Mouse (Mus musculus): ENCODE data around the gene Pcare. TPM values are rescaled to one million over a fixed set of nuclear protein-coding genes. Genes with fewer than 3 reads are reported as not detected.
"Not testable (repeated sequence)": the region's sequence is repeated elsewhere in the genome, so short reads cannot be mapped to it uniquely, and the experiment has no call there.

Pcare gene
- polyA plus RNA-seq, 1 experiment from 2014 or later, result not detected

DNA sequence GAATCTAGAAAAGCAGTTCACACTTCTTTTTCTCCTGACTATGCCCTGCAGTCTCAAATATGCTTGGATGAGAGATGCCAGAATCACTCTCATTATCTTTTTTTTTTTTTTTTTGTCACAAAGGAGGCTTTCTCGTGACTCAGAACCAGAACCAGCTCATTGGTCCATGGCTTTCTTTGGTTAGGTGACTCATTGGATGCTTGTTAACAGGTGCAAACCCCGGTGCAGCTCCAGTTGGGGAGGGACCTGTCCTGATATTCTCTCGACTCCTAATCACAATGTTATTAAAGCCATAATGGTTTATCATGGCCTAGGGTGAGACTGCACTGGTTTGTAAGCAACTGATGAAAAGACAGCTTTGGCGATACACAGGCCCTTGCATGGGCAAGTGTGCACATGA lies 21.5 kb upstream of the Pcare start:
- H3K9me3 ChIP-seq, result 0 out of 2 replicates have a peak, but pooled peaks cover 9% of the 10 kb centered on the region
- no peak for ATAC-seq (replicated peaks)
- no peak overlapping the region for H3K4me2 ChIP-seq (replicated peaks)
- WGBS, result 62% methylated on average over 4 of the region's 4 CpGs
- H3K36me3 ChIP-seq, result no peaks in the 10 kb centered on the region
- H3K9ac ChIP-seq (replicated peaks), result no peak overlapping the region
- H3K4me3 ChIP-seq, result no peak overlapping the region
- H3K4me1 ChIP-seq, result peaks cover 9% of the 10 kb centered on the region; the same call in 1 of the 2 replicates
- H3K27ac ChIP-seq (replicated peaks), result no peak overlapping the region
- no peaks in the 10 kb centered on the region for H3K27me3 ChIP-seq

DNA sequence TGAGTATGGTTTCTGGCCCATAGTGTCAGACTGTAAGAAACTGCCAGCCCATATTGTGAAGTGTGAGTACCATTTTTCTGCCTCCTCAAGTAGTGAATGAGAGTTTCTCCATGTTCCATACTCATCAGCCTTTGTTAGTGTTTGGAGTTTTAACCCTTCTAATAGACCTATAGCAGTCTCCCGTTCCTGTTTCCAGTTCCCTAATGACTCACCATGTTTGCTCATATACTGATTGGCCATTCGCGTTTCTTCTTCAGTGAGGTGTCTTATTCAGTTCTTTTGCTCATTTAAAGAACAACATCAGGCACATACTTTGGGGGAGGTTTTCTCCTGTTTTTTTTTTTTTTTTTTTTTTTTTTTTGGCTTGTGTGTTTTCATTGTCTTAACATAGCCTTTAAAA lies 18.0 kb upstream of the Pcare start:
- Histone ChIP-seq H3K9me3 (no peaks in the 10 kb centered on the region), H3K27me3 (no peaks in the 10 kb centered on the region), H3K4me1 (peaks cover 9% of the 10 kb centered on the region; the same call in 1 of the 2 replicates), H3K36me3 (no peaks in the 10 kb centered on the region), H3K4me2 (replicated peaks) (no peak overlapping the region), H3K4me3 (no peak overlapping the region), H3K9ac (replicated peaks) (no peak overlapping the region), H3K27ac (replicated peaks) (no peak overlapping the region)
- ATAC-seq (replicated peaks), result no peak
- WGBS, result 84% methylated on average over 3 of the region's 3 CpGs

DNA sequence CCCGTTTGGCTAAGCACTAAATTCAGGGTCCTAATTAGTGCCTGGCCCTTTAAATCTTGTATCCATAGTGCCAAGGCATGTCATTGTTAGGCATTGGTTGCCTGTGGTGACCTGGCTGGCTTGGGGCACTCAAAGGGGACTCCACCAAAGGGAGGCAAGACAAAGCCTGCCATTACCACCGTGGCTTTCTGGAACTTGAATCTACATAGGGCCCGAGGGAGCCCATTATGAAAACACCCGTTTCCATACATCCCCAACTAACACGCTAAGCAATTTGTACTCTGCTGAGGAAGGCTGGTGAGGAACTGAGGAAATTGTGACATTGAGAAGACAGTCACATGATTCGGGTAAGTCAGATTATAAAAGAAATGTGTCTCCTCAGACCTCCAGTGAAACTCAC lies 16.9 kb upstream of the Pcare start:
- Histone ChIP-seq H3K27ac (replicated peaks) (no peak overlapping the region), H3K27me3 (no peaks in the 10 kb centered on the region), H3K9me3 (no peaks in the 10 kb centered on the region), H3K4me3 (no peak overlapping the region), H3K9ac (replicated peaks) (no peak overlapping the region), H3K36me3 (no peaks in the 10 kb centered on the region), H3K4me1 (peaks cover 9% of the 10 kb centered on the region; the same call in 1 of the 2 replicates), H3K4me2 (replicated peaks) (no peak overlapping the region)
- 5% methylated on average over 6 of the region's 6 CpGs for WGBS
- peak; percentile 57; the same call in 1 of the 2 replicates for ATAC-seq (replicated peaks)

DNA sequence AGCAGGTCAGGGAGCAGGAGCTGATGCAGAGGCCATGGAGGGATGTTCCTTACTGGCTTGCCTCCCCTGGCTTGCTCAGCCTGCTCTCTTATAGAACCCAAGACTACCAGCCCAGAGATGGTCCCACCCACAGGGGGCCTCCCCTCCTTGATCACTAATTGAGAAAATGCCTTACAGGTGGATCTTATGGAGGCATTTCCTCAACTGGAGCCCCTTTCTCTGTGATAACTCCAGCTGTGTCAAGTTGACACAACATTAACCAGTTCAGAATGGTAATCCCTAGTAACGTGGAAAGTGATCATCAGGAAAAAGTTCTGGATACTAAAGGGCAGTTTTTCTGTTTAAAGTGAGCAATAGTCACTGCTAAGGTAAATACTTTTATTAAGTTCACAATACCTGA lies 15.5 kb upstream of the Pcare start, which contains the start of gene Clip4:
Clip4 (plus strand) TSS at position 301 of the 400 bp plus-strand sequence.
- H3K4me1 ChIP-seq; H3K4me2 ChIP-seq (replicated peaks); H3K36me3 ChIP-seq; H3K4me3 ChIP-seq; H3K9ac ChIP-seq (replicated peaks); H3K27me3 ChIP-seq; H3K9me3 ChIP-seq; H3K27ac ChIP-seq (replicated peaks); ATAC-seq (replicated peaks): not testable (repeated sequence)
- 86% methylated on average over 1 of the region's 1 CpGs for whole genome bisulfite sequencing

DNA sequence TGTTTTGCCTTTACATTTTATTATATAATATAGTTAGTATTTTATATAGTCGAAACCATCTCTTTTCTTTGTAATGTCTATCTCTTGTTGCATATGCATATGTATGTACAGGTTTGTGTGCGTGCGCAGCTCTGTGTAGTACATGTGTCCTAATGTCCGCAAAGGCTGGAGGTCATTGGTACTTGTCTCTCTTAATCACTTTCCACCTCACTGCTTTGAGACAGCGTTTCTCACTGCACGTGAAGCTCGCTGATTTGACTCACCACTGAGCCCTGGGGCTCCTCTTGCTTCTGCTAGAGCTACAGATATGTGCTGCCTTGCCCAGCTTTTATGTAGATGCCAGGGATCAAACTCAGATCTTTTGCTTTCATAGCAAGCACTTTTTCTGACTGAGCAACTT lies 7.8 kb upstream of the Pcare start:
- Histone ChIP-seq H3K9me3 (no peaks in the 10 kb centered on the region), H3K4me2 (replicated peaks) (no peak overlapping the region), H3K36me3 (no peaks in the 10 kb centered on the region), H3K27me3 (no peaks in the 10 kb centered on the region), H3K4me3 (no peak overlapping the region), H3K27ac (replicated peaks) (no peak overlapping the region), H3K9ac (replicated peaks) (no peak overlapping the region), H3K4me1 (no peaks in the 10 kb centered on the region)
- WGBS, result 71% methylated on average over 7 of the region's 7 CpGs
- no peak for ATAC-seq (replicated peaks)

DNA sequence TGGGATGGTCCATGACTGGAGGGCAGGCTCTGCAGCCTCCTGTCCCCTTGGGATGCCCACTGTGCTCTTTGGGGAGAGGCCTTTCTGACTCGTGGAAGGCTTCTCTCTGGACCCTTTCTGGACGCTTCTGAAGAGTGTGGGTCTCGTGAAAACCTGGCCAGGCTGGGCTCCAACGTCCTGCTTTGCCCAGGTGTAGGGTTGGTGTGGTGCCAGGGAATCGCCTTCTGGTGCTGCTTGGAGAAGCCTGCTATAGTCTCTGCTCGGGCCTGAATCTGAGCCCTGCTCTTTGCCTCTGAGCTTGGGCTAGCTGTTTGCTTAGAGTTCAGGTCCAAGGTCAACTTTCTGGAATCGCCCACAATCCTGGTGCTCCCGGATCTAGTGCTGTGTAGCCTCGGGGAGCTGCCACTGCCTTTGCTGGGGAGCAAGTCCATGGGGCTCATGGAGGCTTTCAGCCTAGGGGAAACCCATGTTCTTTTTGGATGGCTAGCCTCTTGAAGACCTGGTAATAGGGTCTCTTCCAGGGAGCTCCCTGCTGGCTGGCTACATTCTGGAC lies 3.0 kb downstream of the Pcare start:
- ATAC-seq (replicated peaks), result no peak
- no peak overlapping the region for H3K4me2 ChIP-seq (replicated peaks)

DNA sequence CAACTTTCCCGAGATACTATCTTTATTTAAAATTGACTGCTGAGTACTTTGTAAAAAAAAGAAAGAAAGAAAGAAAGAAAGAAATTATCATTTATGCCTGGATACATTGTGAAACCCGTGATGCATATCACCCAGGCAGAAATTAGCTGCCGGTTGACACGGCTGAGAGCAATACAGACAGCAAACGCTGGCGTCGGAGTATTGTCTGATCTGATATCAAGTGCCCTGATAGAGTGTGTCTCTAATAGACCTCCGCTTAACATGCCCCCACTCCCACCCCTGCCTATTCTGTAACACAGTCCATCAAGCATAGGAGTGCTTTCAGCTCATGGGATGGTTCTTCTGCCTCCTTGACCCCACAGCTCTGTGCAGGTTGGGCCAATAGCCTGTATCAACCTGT lies 5.1 kb downstream of the Pcare start:
- Histone ChIP-seq H3K9me3 (no peaks in the 10 kb centered on the region), H3K4me1 (0 out of 2 replicates have a peak, but pooled peaks cover 8% of the 10 kb centered on the region), H3K4me3 (no peak overlapping the region), H3K27ac (replicated peaks) (no peak overlapping the region), H3K27me3 (no peaks in the 10 kb centered on the region), H3K4me2 (replicated peaks) (no peak overlapping the region), H3K9ac (replicated peaks) (no peak overlapping the region), H3K36me3 (no peaks in the 10 kb centered on the region)
- WGBS, result 55% methylated on average over 8 of the region's 8 CpGs
- no peak for ATAC-seq (replicated peaks)

More for the DNA sequence above, 3.0 kb downstream of the Pcare start:
- H3K9me3 ChIP-seq, result no peaks in the 10 kb centered on the region
- H3K36me3 ChIP-seq, result no peaks in the 10 kb centered on the region
- no peak overlapping the region for H3K4me3 ChIP-seq
- 0 out of 2 replicates have a peak, but pooled peaks cover 5% of the 10 kb centered on the region for H3K4me1 ChIP-seq
- H3K27me3 ChIP-seq, result no peaks in the 10 kb centered on the region
- H3K9ac ChIP-seq (replicated peaks), result no peak overlapping the region
- 81% methylated on average over 9 of the region's 9 CpGs for WGBS
- no peak overlapping the region for H3K27ac ChIP-seq (replicated peaks)

DNA sequence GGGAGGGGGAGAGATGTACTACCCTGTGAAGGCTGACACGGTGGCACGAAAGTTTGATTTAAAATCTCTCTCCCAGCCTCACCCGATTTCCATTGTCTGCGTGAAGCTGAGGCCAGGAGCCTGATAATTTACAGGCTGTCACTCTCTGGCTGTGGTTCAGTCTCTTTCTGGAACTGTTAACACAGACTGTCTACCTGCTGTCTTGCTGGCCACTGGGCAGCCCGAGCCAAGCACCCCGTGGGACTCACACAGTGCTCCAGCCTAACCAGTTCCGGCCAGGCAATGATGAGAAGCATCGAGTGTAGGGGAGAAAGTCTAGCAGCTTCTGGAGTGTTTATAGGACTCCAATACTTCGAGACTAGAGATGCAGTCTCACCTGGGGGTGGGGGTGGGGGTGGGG lies 6.6 kb downstream of the Pcare start:
- no peak overlapping the region for H3K9ac ChIP-seq (replicated peaks)
- no peak overlapping the region for H3K4me3 ChIP-seq
- H3K4me2 ChIP-seq (replicated peaks), result no peak overlapping the region
- H3K27me3 ChIP-seq, result no peaks in the 10 kb centered on the region
- 0 out of 2 replicates have a peak, but pooled peaks cover 8% of the 10 kb centered on the region for H3K4me1 ChIP-seq
- no peaks in the 10 kb centered on the region for H3K36me3 ChIP-seq
- no peaks in the 10 kb centered on the region for H3K9me3 ChIP-seq
- H3K27ac ChIP-seq (replicated peaks), result no peak overlapping the region
- 71% methylated on average over 9 of the region's 9 CpGs for WGBS
- ATAC-seq (replicated peaks), result no peak

DNA sequence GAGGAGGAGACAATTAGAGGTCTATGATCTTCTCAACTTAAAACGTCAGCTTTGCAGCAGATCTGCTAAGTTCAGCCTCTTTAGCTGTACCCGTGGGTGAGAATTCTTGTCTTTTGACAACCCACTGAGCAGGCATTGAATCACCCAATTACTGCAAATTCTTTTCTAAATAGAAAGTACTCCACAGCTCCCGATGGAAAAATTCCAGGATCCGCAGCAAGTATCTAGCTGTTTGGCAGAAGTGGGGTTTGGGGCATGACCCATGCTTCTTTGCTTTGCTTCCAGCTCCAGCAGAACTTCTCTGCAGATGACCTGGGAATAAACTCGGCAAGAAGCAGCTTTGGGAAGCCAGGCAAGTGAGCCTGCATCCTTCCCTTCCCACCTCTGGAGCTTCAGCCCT lies 9.8 kb downstream of the Pcare start:
- H3K36me3 ChIP-seq, result no peaks in the 10 kb centered on the region
- H3K4me2 ChIP-seq (replicated peaks), result no peak overlapping the region
- no peaks in the 10 kb centered on the region for H3K9me3 ChIP-seq
- ATAC-seq (replicated peaks), result no peak
- 0 out of 2 replicates have a peak, but pooled peaks cover 8% of the 10 kb centered on the region for H3K4me1 ChIP-seq
- H3K9ac ChIP-seq (replicated peaks), result no peak overlapping the region
- no peak overlapping the region for H3K27ac ChIP-seq (replicated peaks)
- H3K27me3 ChIP-seq, result no peaks in the 10 kb centered on the region
- no peak overlapping the region for H3K4me3 ChIP-seq
- WGBS, result 5% methylated on average over 5 of the region's 5 CpGs

DNA sequence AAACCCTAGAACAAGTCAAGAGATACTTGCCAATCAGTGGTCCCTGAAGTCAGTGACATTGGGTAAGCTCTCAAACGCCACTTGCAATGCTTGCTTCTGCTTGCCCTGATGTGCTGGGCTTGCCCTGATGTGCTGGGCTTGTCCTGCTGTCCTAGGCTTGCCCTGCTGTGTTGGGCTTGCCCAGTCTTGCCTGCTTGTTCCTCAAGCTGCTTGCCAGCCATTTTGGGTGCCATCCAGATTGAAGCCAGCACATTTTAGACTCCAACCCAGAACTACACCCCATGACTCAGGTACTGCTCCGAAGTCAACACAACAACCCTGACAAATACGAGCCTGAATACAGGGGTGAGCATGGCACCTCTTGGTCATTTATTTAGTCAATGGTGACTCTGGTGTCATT lies 10.5 kb downstream of the Pcare start:
- Histone ChIP-seq H3K36me3 (no peaks in the 10 kb centered on the region), H3K4me1 (0 out of 2 replicates have a peak, but pooled peaks cover 8% of the 10 kb centered on the region), H3K27ac (replicated peaks) (no peak overlapping the region), H3K27me3 (no peaks in the 10 kb centered on the region), H3K4me3 (no peak overlapping the region), H3K9ac (replicated peaks) (no peak overlapping the region), H3K9me3 (no peaks in the 10 kb centered on the region), H3K4me2 (replicated peaks) (no peak overlapping the region)
- ATAC-seq (replicated peaks), result no peak
- 89% methylated on average over 3 of the region's 3 CpGs for WGBS

DNA sequence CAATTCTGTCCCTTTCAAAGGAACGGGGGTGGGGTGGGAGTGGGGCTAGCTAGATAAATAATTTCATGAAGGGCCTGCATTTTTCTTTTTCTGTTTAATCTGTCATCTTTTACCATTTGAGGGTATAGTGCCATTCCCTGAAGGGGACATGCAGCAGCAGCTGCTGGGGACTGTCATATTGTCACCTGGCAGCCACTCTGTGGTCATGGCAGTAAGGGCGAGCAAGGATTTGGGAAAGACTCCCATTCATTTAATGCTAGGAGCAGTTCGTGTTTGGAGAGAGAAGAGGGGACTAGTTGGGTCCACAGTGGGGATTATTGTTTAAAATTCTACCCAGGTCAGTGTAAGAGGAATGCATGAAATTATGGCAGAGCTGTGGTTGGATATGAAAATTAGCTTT lies 16.3 kb downstream of the Pcare start:
- H3K4me1 ChIP-seq, result no peaks in the 10 kb centered on the region
- no peak overlapping the region for H3K27ac ChIP-seq (replicated peaks)
- no peaks in the 10 kb centered on the region for H3K27me3 ChIP-seq
- H3K9ac ChIP-seq (replicated peaks), result no peak overlapping the region
- no peak overlapping the region for H3K4me2 ChIP-seq (replicated peaks)
- 68% methylated on average over 3 of the region's 3 CpGs for WGBS
- no peak overlapping the region for H3K4me3 ChIP-seq
- no peak for ATAC-seq (replicated peaks)
- no peaks in the 10 kb centered on the region for H3K9me3 ChIP-seq
- no peaks in the 10 kb centered on the region for H3K36me3 ChIP-seq

DNA sequence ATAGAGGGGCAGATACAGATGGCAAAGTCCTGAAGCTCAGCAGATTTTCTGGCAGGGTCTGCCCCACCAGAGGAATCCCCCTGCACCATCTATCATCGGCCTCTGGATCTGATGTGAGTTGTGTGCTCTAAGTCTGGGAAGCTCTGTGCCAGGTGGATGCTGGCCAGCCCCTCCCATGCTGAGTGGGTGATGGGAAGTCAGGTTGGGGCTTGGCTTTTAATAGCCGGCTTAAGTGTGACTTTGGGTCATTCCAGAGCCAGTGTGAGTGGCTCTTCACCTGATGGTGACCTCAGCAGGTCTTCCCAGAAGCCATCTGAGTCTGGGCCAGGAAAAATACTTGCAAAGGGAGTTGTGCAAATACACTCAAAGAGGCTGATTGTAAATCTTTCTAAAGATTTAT lies 22.0 kb downstream of the Pcare start:
- H3K4me1 ChIP-seq, result no peaks in the 10 kb centered on the region
- H3K36me3 ChIP-seq, result no peaks in the 10 kb centered on the region
- WGBS, result 71% methylated on average over 2 of the region's 2 CpGs
- no peak for ATAC-seq (replicated peaks)
- H3K4me3 ChIP-seq, result no peak overlapping the region
- H3K27me3 ChIP-seq, result no peaks in the 10 kb centered on the region
- H3K9me3 ChIP-seq, result no peaks in the 10 kb centered on the region
- H3K27ac ChIP-seq (replicated peaks), result no peak overlapping the region
- H3K4me2 ChIP-seq (replicated peaks), result no peak overlapping the region
- H3K9ac ChIP-seq (replicated peaks), result no peak overlapping the region

DNA sequence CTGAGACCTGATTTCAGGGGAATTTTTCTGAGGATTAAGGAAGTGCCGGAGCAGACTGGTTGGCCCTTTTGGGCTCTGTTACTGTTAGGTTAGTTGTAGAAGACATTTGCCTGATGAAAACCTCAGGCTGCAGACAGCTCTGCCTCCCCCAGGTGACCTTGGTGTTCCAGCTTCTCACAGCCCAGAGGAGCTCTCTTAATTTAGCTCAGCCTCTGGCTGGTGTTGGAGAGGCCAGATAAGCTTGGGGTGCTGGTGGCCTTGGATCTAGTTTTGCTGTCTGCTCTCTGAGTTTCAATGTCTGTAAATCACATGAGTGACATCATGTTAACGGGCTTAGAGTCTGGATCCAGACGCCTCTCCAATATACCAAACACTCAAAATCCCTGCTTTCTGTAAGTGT lies 31.7 kb downstream of the Pcare start:
- H3K4me2 ChIP-seq (replicated peaks), result no peak overlapping the region
- no peaks in the 10 kb centered on the region for H3K9me3 ChIP-seq
- H3K27ac ChIP-seq (replicated peaks), result no peak overlapping the region
- no peak for ATAC-seq (replicated peaks)
- H3K36me3 ChIP-seq, result no peaks in the 10 kb centered on the region
- H3K4me3 ChIP-seq, result no peak overlapping the region
- 73% methylated on average over 3 of the region's 3 CpGs for WGBS
- no peaks in the 10 kb centered on the region for H3K27me3 ChIP-seq
- H3K9ac ChIP-seq (replicated peaks), result no peak overlapping the region
- no peaks in the 10 kb centered on the region for H3K4me1 ChIP-seq

Measured in forebrain, embryonic 15.5 days (tissue).